8 mouse cellular contexts compared by ENCODE assay signal in genomic region chr12:73585241-73585801, GRCm38 (mm10). TPM values are rescaled to one million over a fixed set of nuclear protein-coding genes. Genes with fewer than 3 reads are reported as not detected.
DNase-seq lines count a peak whose midpoint lies in the region; ATAC-seq and TF ChIP-seq lines count a peak whose summit lies in the region.

No protein-coding gene starts in this region.

- peak overlapping the region; percentile 72 for H3K9ac ChIP-seq in heart, postnatal 0 days (replicated peaks; ENCODE audit: low read depth, low read length)
- H3K9ac ChIP-seq in limb, embryonic 15.5 days = peak overlapping the region; percentile 76
- peak overlapping the region; percentile 72 for H3K9ac ChIP-seq in neural tube, embryonic 15.5 days (replicated peaks)

- peak overlapping the region; percentile 9 for H3K27ac ChIP-seq in kidney, adult 2 months (ENCODE audit: insufficient read depth, low read depth, low read length)
- peak overlapping the region; percentile 89 for H3K27ac ChIP-seq in heart, postnatal 0 days (ENCODE audit: low read depth)
- H3K27ac ChIP-seq in limb, embryonic 15.5 days = peak overlapping the region; percentile 80
- peak overlapping the region; percentile 75 for H3K27ac ChIP-seq in neural tube, embryonic 15.5 days (replicated peaks)

- H3K27me3 ChIP-seq in kidney, adult 2 months (replicated peaks; ENCODE audit: control insufficient read depth, insufficient read depth, low read length) = peaks cover 2% of the 10 kb centered on the region; the same call in 1 of the 2 replicates
- peaks cover 10% of the 10 kb centered on the region for H3K27me3 ChIP-seq in heart, postnatal 0 days (ENCODE audit: control insufficient read depth, insufficient read depth, low read length)
- H3K27me3 ChIP-seq in limb, embryonic 15.5 days = peaks cover 13% of the 10 kb centered on the region; the same call in 1 of the 2 replicates
- H3K27me3 ChIP-seq in neural tube, embryonic 15.5 days (replicated peaks) = peaks cover 29% of the 10 kb centered on the region

- no peak for TF ChIP-seq POLR2A in kidney, adult 2 months (IDR thresholded peaks at IDR 0.05; ENCODE audit: low read depth, low read length)

- peak overlapping the region; percentile 58 for H3K4me3 ChIP-seq in kidney, adult 2 months (ENCODE audit: insufficient read depth, low read depth, low read length)
- peak overlapping the region; percentile 68 for H3K4me3 ChIP-seq in heart, postnatal 0 days (ENCODE audit: low read depth, low read length)
- peak overlapping the region; percentile 78 for H3K4me3 ChIP-seq in limb, embryonic 15.5 days
- H3K4me3 ChIP-seq in neural tube, embryonic 15.5 days (replicated peaks) = peak overlapping the region; percentile 73

- no peaks in the 10 kb centered on the region for H3K9me3 ChIP-seq in heart, postnatal 0 days (replicated peaks; ENCODE audit: control insufficient read depth, low read length)
- no peaks in the 10 kb centered on the region for H3K9me3 ChIP-seq in limb, embryonic 15.5 days
- no peaks in the 10 kb centered on the region for H3K9me3 ChIP-seq in neural tube, embryonic 15.5 days (replicated peaks)

- H3K4me1 ChIP-seq in kidney, adult 2 months (ENCODE audit: control insufficient read depth, insufficient read depth, low read length) = no peaks in the 10 kb centered on the region
- no peaks in the 10 kb centered on the region for H3K4me1 ChIP-seq in heart, postnatal 0 days (ENCODE audit: control insufficient read depth, insufficient read depth)
- peaks cover 16% of the 10 kb centered on the region for H3K4me1 ChIP-seq in limb, embryonic 15.5 days
- peaks cover 22% of the 10 kb centered on the region for H3K4me1 ChIP-seq in neural tube, embryonic 15.5 days

- ATAC-seq in heart, postnatal 0 days (ENCODE audit: insufficient read depth, low read depth) = 0 out of 2 replicates have a peak, but pooled peaks have one; percentile 6
- peak; percentile 26; the same call in 1 of the 2 replicates for ATAC-seq in limb, embryonic 15.5 days (ENCODE audit: insufficient number of reproducible peaks, low FRiP score, low TSS enrichment, low read depth)
- ATAC-seq in neural tube, embryonic 15.5 days (ENCODE audit: low FRiP score) = peak; percentile 46; the same call in 1 of the 2 replicates

- H3K4me2 ChIP-seq in heart, postnatal 0 days (ENCODE audit: low read depth, low read length) = peak overlapping the region; percentile 83
- peak overlapping the region; percentile 97 for H3K4me2 ChIP-seq in limb, embryonic 15.5 days
- H3K4me2 ChIP-seq in neural tube, embryonic 15.5 days = peak overlapping the region; percentile 96

- no peak for DNase-seq in kidney, adult 2 months
- DNase-seq in kidney, adult 8-10 months = no peak
- peak; percentile 31 for DNase-seq in T-cell, adult 2 months (ENCODE audit: low spot score)
- DNase-seq in heart, postnatal 0 days (ENCODE audit: low spot score) = no peak
- no peak for DNase-seq in cerebellum, postnatal 36 days
- no peak for DNase-seq in right cerebral cortex, postnatal 36 days (ENCODE audit: low spot score in 2 of 2)

- no peaks in the 10 kb centered on the region for H3K36me3 ChIP-seq in kidney, adult 2 months (ENCODE audit: control insufficient read depth, insufficient read depth, low read length)
- no peaks in the 10 kb centered on the region for H3K36me3 ChIP-seq in heart, postnatal 0 days (replicated peaks; ENCODE audit: control insufficient read depth, insufficient read depth, low read length)
- no peaks in the 10 kb centered on the region for H3K36me3 ChIP-seq in limb, embryonic 15.5 days
- H3K36me3 ChIP-seq in neural tube, embryonic 15.5 days = no peaks in the 10 kb centered on the region

- 1% methylated on average over 33 of the region's 33 CpGs for WGBS in kidney, adult 2 months
- WGBS in heart, postnatal 0 days = under 1% methylated on average over 33 of the region's 33 CpGs
- 1% methylated on average over 33 of the region's 33 CpGs for WGBS in limb, embryonic 15.5 days
- 1% methylated on average over 33 of the region's 33 CpGs for WGBS in neural tube, embryonic 15.5 days

- TF ChIP-seq EP300 in heart, postnatal 0 days (IDR thresholded peaks at IDR 0.05; ENCODE audit: low read depth) = no peak

- TF ChIP-seq CTCF in kidney, adult 2 months (conservative IDR thresholded peaks at IDR 0.05; ENCODE audit: insufficient read depth, insufficient read length, low read depth, low read length) = no peak
- TF ChIP-seq CTCF in heart, postnatal 0 days (IDR thresholded peaks at IDR 0.05; ENCODE audit: low read depth) = no peak

RNA-seq across cellular contexts. Expression of gene Prkch, which starts 0.7 kb away (rescaled TPM):
- polyA plus RNA-seq in kidney, adult 2 months (2012; rRNA removed) = 8.4 and 9.5 TPM in 2 replicates
- total RNA-seq in heart, postnatal 0 days (2014; rRNA removed; ENCODE audit: low replicate concordance) = 20.5 and 20.8 TPM in 2 replicates
- polyA plus RNA-seq in heart, postnatal 0 days (2015; fragmentation: Nextera tagmentation; extraction: Ambion mirVana) = 7.4 and 7.9 TPM in 2 replicates
- polyA plus RNA-seq in limb, embryonic 15.5 days (2015; fragmentation: Nextera tagmentation; extraction: Ambion mirVana) = 17.3 and 18.2 TPM in 2 replicates
- polyA plus RNA-seq in neural tube, embryonic 15.5 days (2015; fragmentation: Nextera tagmentation; extraction: Ambion mirVana) = 9.2 and 15.5 TPM in 2 replicates

RNA-seq across cellular contexts. Expression of gene Tmem30b, which starts 39.1 kb away (rescaled TPM):
- 16.5 and 22.3 TPM in 2 replicates for polyA plus RNA-seq in kidney, adult 2 months (2012; rRNA removed)
- total RNA-seq in heart, postnatal 0 days (2014; rRNA removed; ENCODE audit: low replicate concordance) = 0.31 and 1.9 TPM in 2 replicates
- 0.14 and 0.25 TPM in 2 replicates for polyA plus RNA-seq in heart, postnatal 0 days (2015; fragmentation: Nextera tagmentation; extraction: Ambion mirVana)
- polyA plus RNA-seq in limb, embryonic 15.5 days (2015; fragmentation: Nextera tagmentation; extraction: Ambion mirVana) = 16.8 and 19.1 TPM in 2 replicates
- polyA plus RNA-seq in neural tube, embryonic 15.5 days (2015; fragmentation: Nextera tagmentation; extraction: Ambion mirVana) = 0.52 and 5.4 TPM in 2 replicates

Comparison
In these comparisons a context has a peak if more than half of its experiments do, and no peak if none do; other contexts are left out.
1. H3K27ac ChIP-seq: peak in every context shown above with its lines; median percentile 89 in heart, postnatal 0 days; 80 in limb, embryonic 15.5 days; 75 in neural tube, embryonic 15.5 days; 9 in kidney, adult 2 months.